Mouse (Mus musculus) forebrain, embryonic 15.5 days (tissue): ENCODE measurements at regions not wholly inside any gene's neighbourhood (a gene's known extent, or its start where the extent isn't known, plus 50 kb on each side); places are given as distances from the start of the nearest gene placed in this dataset.
"Not testable (repeated sequence)": the region's sequence is repeated elsewhere in the genome, so short reads cannot be mapped to it uniquely, and the experiment has no call there.

ENCODE experiments used
- ATAC-seq: fragments of 200-750 bp; cut with Nextera tagmentation; replicated peaks from 2 replicates; pipeline ENCODE4 v1.8.0; 2017; ENCODE audit warnings: mild to moderate bottlenecking, moderate TSS enrichment, moderate library complexity
- H3K27ac ChIP-seq: fragments of 300-500 bp; sonication (generic); replicated peaks from 2 replicates; pipeline ENCODE4 v1.5.1; 2015; ENCODE audit warnings: mild to moderate bottlenecking, inconsistent platforms
- H3K27me3 ChIP-seq: fragments of 300-500 bp; sonication (generic); 2 replicates; pipeline ENCODE4 v1.6.1; 2015; ENCODE audit warnings: inconsistent platforms
- H3K36me3 ChIP-seq: fragments of 300-500 bp; sonication (generic); 2 replicates; pipeline ENCODE4 v1.6.1; 2015; ENCODE audit warnings: mild to moderate bottlenecking, inconsistent platforms
- H3K4me1 ChIP-seq: fragments of 300-500 bp; sonication (generic); 2 replicates; pipeline ENCODE4 v1.6.1; 2015; ENCODE audit warnings: inconsistent platforms
- H3K4me2 ChIP-seq: fragments of 300-500 bp; sonication (generic); replicated peaks from 2 replicates; pipeline ENCODE4 v1.6.1; 2015; ENCODE audit warnings: mild to moderate bottlenecking, inconsistent platforms
- H3K4me3 ChIP-seq: fragments of 300-500 bp; sonication (generic); 2 replicates; pipeline ENCODE4 v1.5.1; 2015; ENCODE audit warnings: mild to moderate bottlenecking, inconsistent platforms
- H3K9ac ChIP-seq: fragments of 300-500 bp; sonication (generic); replicated peaks from 2 replicates; pipeline ENCODE4 v1.6.1; 2015; ENCODE audit warnings: mild to moderate bottlenecking, inconsistent platforms
- H3K9me3 ChIP-seq: fragments of 300-500 bp; sonication (generic); 2 replicates; pipeline ENCODE4 v1.6.1; 2016; ENCODE audit warnings: inconsistent platforms
- WGBS: fragments of 180-500 bp; shearing (Covaris S2); methylation state at CpG from one replicate; pipeline ENCODE4 v1.1.7; 2015; ENCODE audit warnings: mixed read lengths; 5-methylcytosine and 5-hydroxymethylcytosine counted together

GRCm38 (mm10) chr6:70314667-70315066 is 477.4 kb downstream of the Rpia start:
- WGBS = 88% methylated on average over 2 of the region's 2 CpGs

GRCm38 (mm10) chr6:70301100-70301499 is 490.9 kb downstream of the Rpia start:
- ATAC-seq, H3K4me2 ChIP-seq, H3K36me3 ChIP-seq, H3K27ac ChIP-seq, H3K4me1 ChIP-seq, H3K9me3 ChIP-seq, H3K27me3 ChIP-seq, H3K4me3 ChIP-seq, H3K9ac ChIP-seq: not testable (repeated sequence)

More at GRCm38 (mm10) chr6:70314667-70315066, 477.4 kb downstream of the Rpia start:
- not testable (repeated sequence) for H3K27me3 ChIP-seq, H3K4me1 ChIP-seq, H3K9ac ChIP-seq, H3K4me2 ChIP-seq, H3K27ac ChIP-seq, H3K9me3 ChIP-seq, H3K36me3 ChIP-seq, H3K4me3 ChIP-seq, ATAC-seq

- H3K4me2 ChIP-seq, ATAC-seq, H3K9me3 ChIP-seq, H3K4me1 ChIP-seq, H3K4me3 ChIP-seq, H3K27me3 ChIP-seq, H3K9ac ChIP-seq, H3K27ac ChIP-seq, H3K36me3 ChIP-seq: not testable (repeated sequence)
- WGBS = 88% methylated on average over 3 of the region's 3 CpGs
Measured at GRCm38 (mm10) chr6:70260227-70260626, 531.8 kb downstream of the Rpia start.

- H3K9ac ChIP-seq = not testable (repeated sequence)
Measured at GRCm38 (mm10) chr6:70240167-70240566, 551.9 kb downstream of the Rpia start.

GRCm38 (mm10) chr6:70227166-70227565 is 564.9 kb downstream of the Rpia start:
- Histone ChIP-seq H3K9me3 (no peaks in the 10 kb centered on the region), H3K4me3 (no peak overlapping the region), H3K36me3 (no peaks in the 10 kb centered on the region), H3K9ac (no peak overlapping the region), H3K4me1 (no peaks in the 10 kb centered on the region), H3K27ac (no peak overlapping the region), H3K27me3 (no peaks in the 10 kb centered on the region), H3K4me2 (no peak overlapping the region)
- ATAC-seq = no peak
- 71% methylated on average over 4 of the region's 4 CpGs for WGBS

More at GRCm38 (mm10) chr6:70240167-70240566, 551.9 kb downstream of the Rpia start:
- not testable (repeated sequence) for H3K27me3 ChIP-seq, H3K36me3 ChIP-seq, H3K4me3 ChIP-seq, H3K9me3 ChIP-seq, H3K27ac ChIP-seq, H3K4me1 ChIP-seq, ATAC-seq, H3K4me2 ChIP-seq
- WGBS = no CpG with 5 or more reads among the region's 1 CpGs

- H3K9ac ChIP-seq, H3K4me3 ChIP-seq, H3K4me2 ChIP-seq, ATAC-seq, H3K27me3 ChIP-seq, H3K27ac ChIP-seq, H3K36me3 ChIP-seq, H3K4me1 ChIP-seq, H3K9me3 ChIP-seq: not testable (repeated sequence)
- 79% methylated on average over 2 of the region's 2 CpGs for WGBS
Measured at GRCm38 (mm10) chr6:70216632-70217031, 575.4 kb downstream of the Rpia start.

- H3K27ac ChIP-seq, H3K4me3 ChIP-seq, ATAC-seq, H3K36me3 ChIP-seq, H3K9me3 ChIP-seq, H3K9ac ChIP-seq, H3K4me2 ChIP-seq, H3K27me3 ChIP-seq, H3K4me1 ChIP-seq: not testable (repeated sequence)
- 85% methylated on average over 3 of the region's 3 CpGs for WGBS
Measured at GRCm38 (mm10) chr6:70215781-70216180, 576.3 kb downstream of the Rpia start.
